Mouse (Mus musculus) right cerebral cortex, postnatal 10 days (tissue): ENCODE data around the gene Gusb.

Source experiments
- DNase-seq, 2 experiments: peaks; one replicate each; pipeline ENCODE4 v3.0.0; 2021; ENCODE audit warnings: low spot score in 2 of 2

The Gusb gene

GRCm38 (mm10) chr5:129974866-129975311, 28.0 kb downstream of the Gusb start:
- no peak for DNase-seq

- DNase-seq = no peak
Observed at GRCm38 (mm10) chr5:129974354-129974753, 28.5 kb downstream of the Gusb start.

GRCm38 (mm10) chr5:129971491-129971890, 31.4 kb downstream of the Gusb start:
- DNase-seq = no peak

GRCm38 (mm10) chr5:129968417-129968816, 34.4 kb downstream of the Gusb start:
- DNase-seq = no peak

GRCm38 (mm10) chr5:129966448-129966847, 36.4 kb downstream of the Gusb start:
- no peak for DNase-seq

- no peak for DNase-seq
Observed at GRCm38 (mm10) chr5:129963224-129963623, 39.6 kb downstream of the Gusb start.

- no peak for DNase-seq
Observed at GRCm38 (mm10) chr5:129955792-129956191, 47.1 kb downstream of the Gusb start.

GRCm38 (mm10) chr5:129954473-129955254, 48.2 kb downstream of the Gusb start:
- no peak for DNase-seq

GRCm38 (mm10) chr5:129952143-129952542, 50.7 kb downstream of the Gusb start:
- no peak for DNase-seq

- DNase-seq = no peak
Observed at GRCm38 (mm10) chr5:129947528-129948033, 55.3 kb downstream of the Gusb start.

GRCm38 (mm10) chr5:129943402-129943801, 59.4 kb downstream of the Gusb start:
- DNase-seq = no peak

- DNase-seq = peak; percentile 40 to 52
Observed at GRCm38 (mm10) chr5:129942073-129942939, 60.5 kb downstream of the Gusb start.

GRCm38 (mm10) chr5:129941495-129942045, 61.3 kb downstream of the Gusb start, which contains the start of gene Vkorc1l1:
TSS of gene Vkorc1l1 (plus strand) at chr5:129941970.
- peak; percentile 99 for DNase-seq

GRCm38 (mm10) chr5:129940736-129941494, 61.9 kb downstream of the Gusb start:
- no peak for DNase-seq

GRCm38 (mm10) chr5:129940281-129940680, 62.6 kb downstream of the Gusb start:
- no peak for DNase-seq
